Mouse (Mus musculus) ES-Bruce4 (cell line): ENCODE measurements around the gene Gm3045.

Experiments used
- CTCF ChIP-seq: IDR thresholded peaks from one replicate; pipeline ENCODE4 v1.8.1; 2011; ENCODE audit warnings: low read depth, low read length
- EP300 ChIP-seq: IDR thresholded peaks from 2 replicates; pipeline ENCODE4 v1.6.1; 2011; ENCODE audit warnings: low read depth, low read length; ENCODE audit not compliant: insufficient read depth
- POLR2A ChIP-seq: IDR thresholded peaks from one replicate; pipeline ENCODE4 v1.8.1; 2011; ENCODE audit warnings: low read length; ENCODE audit not compliant: insufficient read depth

DNA sequence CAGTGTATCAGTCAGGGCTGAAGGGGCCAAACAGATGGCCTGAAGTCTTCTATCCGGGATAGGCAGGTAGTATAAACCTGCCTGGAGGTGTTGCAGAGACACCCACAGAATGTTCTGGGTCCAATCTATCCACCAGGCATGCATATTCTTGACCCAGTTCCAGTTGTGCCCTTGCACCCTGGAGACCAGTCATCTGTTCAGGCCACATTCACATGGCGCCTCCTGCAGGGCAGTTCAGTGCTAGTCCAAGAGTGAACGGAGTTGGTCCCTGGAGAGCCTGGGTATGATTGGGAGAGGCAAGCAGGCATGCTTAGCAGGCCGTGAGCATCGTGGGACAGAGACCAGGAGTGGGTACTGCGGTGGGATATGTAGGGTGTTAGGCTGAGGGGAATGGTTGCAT is 51.6 kb downstream of the Gm3045 start:
- peak; percentile 36 for TF ChIP-seq CTCF
- TF ChIP-seq EP300: no peak
- TF ChIP-seq POLR2A: no peak
